Mouse (Mus musculus): ENCODE results near the gene 4933411K16Rik.

DNA sequence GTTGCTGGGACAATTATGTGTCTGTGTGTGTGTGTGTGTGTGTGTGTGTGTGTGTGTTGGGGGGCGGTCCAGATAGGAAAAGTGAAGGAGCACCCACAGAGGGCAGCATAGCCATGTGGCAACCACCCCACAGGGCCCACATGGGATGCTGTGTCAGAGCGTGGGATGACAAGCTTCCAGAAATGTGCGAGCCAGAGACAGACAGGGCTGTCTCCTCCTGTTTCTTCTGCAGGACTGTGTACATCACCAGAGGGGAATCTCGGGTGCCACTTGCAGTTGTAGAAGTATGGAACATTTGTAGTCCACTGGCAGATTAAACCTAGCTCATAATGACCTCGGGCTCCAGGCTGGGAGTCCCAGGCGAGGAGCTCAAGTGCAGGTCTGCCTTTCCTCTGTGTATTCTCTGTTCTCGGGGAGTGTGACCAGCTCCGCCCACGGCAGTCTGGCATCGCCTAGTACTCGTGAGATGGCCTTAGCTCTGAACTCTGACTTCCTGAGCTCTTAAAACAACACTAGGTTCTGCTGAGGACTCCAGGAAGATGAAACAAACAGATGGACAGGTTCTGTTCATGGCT is 17.1 kb upstream of the 4933411K16Rik start:
- TF ChIP-seq POLR2A (IDR thresholded peaks at IDR 0.05; ENCODE audit: borderline replicate concordance, control insufficient read depth, low read depth, low read length) (no peak), CTCF (IDR thresholded peaks at IDR 0.05; ENCODE audit: control insufficient read depth, insufficient read depth, low read length) (no peak)
